Mouse (Mus musculus): ENCODE results near the gene 4930402H24Rik. TPM values are rescaled to one million over a fixed set of nuclear protein-coding genes. Genes with fewer than 3 reads are reported as not detected.

4930402H24Rik gene
- 23.0 TPM for polyA plus RNA-seq (2014; fragmentation: Illumina TruSeq; extraction: RNeasy Lipid Tissue Mini Kit (QIAGEN cat#74804); ENCODE audit: low read depth, low replicate concordance)

DNA sequence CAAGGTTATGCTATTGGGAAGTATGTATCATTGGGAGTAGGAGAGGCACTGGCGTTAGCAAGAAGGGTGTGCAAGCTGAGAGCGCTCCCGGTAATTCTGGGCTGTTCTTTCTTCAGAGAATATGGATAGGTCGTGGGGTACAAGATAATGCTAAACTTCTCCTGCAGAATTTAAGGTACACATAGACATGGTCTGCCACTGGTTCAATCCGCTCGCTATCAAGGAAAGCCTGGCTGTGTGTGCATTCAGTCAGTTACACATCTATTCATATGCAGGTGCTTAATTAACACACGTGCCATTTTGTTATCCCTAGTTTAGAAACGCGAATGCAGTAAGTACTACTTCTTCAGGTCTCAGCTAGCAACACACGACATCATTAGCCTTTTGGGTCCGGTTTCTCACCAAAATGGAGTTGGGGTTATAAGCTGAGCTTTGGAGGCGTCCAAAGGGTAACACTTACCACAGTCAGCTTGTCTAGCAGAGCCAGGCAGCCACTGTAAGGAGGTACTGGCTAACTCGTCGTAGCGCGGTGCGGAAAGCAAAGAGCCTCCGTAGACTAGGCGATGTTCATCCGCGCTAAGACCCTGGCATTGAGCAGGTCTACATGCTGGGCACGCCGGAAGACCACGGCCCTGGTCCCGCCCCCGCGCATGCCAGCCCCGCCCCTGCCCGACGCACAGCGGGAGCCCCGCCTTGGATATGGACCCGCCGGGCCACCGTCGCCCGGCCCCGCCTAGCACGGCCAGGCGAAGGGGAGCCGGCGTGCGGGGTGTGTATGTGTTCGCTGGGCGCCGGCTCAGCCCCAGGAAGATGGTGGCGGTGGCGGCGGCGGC, at the start of gene 4930402H24Rik, which contains the start of gene Atrn:
Gene 4930402H24Rik, minus strand, starts transcription at position 656 of the 833 bp plus-strand sequence.
Gene Atrn, plus strand, starts transcription at position 745 of the 833 bp plus-strand sequence.

GRCm38 (mm10) chr2:130697153-130697810, 208.9 kb downstream of the 4930402H24Rik start, which contains the start of gene Slc4a11:
Slc4a11 (minus strand) TSS chr2:130697519.

DNA sequence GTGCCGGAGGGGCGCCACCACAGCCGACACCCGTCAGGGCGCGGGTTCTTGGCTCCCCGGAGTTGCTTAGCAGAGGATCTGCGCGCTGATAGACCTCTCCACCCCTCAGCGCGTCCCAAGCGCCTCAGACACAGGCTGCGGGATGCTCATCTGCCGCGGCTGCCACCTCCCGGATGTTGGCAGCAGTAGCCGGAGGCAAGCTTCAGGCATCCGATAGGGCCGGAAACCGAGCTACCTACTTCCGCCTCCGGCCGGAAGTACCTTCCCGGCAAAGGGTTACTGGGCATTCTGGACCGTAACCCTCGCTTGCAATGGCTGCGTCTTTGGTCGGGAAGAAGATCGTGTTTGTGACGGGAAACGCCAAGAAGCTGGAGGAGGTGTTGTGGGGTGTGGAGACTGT, 238.6 kb downstream of the 4930402H24Rik start, which contains the start of gene Itpa:
Gene Itpa, plus strand, starts transcription at position 52 of the 400 bp plus-strand sequence.

GRCm38 (mm10) chr2:130664102-130664701, 242.0 kb downstream of the 4930402H24Rik start, which contains the start of gene Ddrgk1:
Ddrgk1 (minus strand) TSS chr2:130664659.

Other genes with a start within 250 kb of the 4930402H24Rik start
- 145 TPM for gene Ddrgk1, start 241.7 kb downstream of the 4930402H24Rik start, polyA plus RNA-seq (2014; fragmentation: Illumina TruSeq; extraction: RNeasy Lipid Tissue Mini Kit (QIAGEN cat#74804); ENCODE audit: low read depth, low replicate concordance)
- gene Itpa, start 238.8 kb downstream of the 4930402H24Rik start, polyA plus RNA-seq (2014; fragmentation: Illumina TruSeq; extraction: RNeasy Lipid Tissue Mini Kit (QIAGEN cat#74804); ENCODE audit: low read depth, low replicate concordance): 43.0 TPM
- 4.5 TPM for gene Slc4a11, start 208.9 kb downstream of the 4930402H24Rik start, polyA plus RNA-seq (2014; fragmentation: Illumina TruSeq; extraction: RNeasy Lipid Tissue Mini Kit (QIAGEN cat#74804); ENCODE audit: low read depth, low replicate concordance)
- gene Atrn, start 89 bp upstream of the 4930402H24Rik start, polyA plus RNA-seq (2014; fragmentation: Illumina TruSeq; extraction: RNeasy Lipid Tissue Mini Kit (QIAGEN cat#74804); ENCODE audit: low read depth, low replicate concordance): 17.6 TPM
- gene Gfra4, start 136.7 kb upstream of the 4930402H24Rik start, polyA plus RNA-seq (2014; fragmentation: Illumina TruSeq; extraction: RNeasy Lipid Tissue Mini Kit (QIAGEN cat#74804); ENCODE audit: low read depth, low replicate concordance): 9.2 TPM
- 17.7 TPM for gene Adam33, start 157.4 kb upstream of the 4930402H24Rik start, polyA plus RNA-seq (2014; fragmentation: Illumina TruSeq; extraction: RNeasy Lipid Tissue Mini Kit (QIAGEN cat#74804); ENCODE audit: low read depth, low replicate concordance)
- gene Siglec1, start 180.4 kb upstream of the 4930402H24Rik start, polyA plus RNA-seq (2014; fragmentation: Illumina TruSeq; extraction: RNeasy Lipid Tissue Mini Kit (QIAGEN cat#74804); ENCODE audit: low read depth, low replicate concordance): 5.8 TPM
- gene Hspa12b, start 220.9 kb upstream of the 4930402H24Rik start, polyA plus RNA-seq (2014; fragmentation: Illumina TruSeq; extraction: RNeasy Lipid Tissue Mini Kit (QIAGEN cat#74804); ENCODE audit: low read depth, low replicate concordance): 19.5 TPM
- not detected for gene Gm11037, start 227.1 kb upstream of the 4930402H24Rik start, polyA plus RNA-seq (2014; fragmentation: Illumina TruSeq; extraction: RNeasy Lipid Tissue Mini Kit (QIAGEN cat#74804); ENCODE audit: low read depth, low replicate concordance)

Measured in adipose tissue, adult 10 weeks (tissue).